23 mouse cellular contexts compared by ENCODE assay signal in genomic region chr9:64122601-64123000, GRCm38 (mm10). TPM values are rescaled to one million over a fixed set of nuclear protein-coding genes. Genes with fewer than 3 reads are reported as not detected.
"Had no signal": no experiment of that assay in that cellular context is flagged by ENCODE, and none has a peak within 500 bp of the region (broad histone marks: within the 10 kb centered on the region; RNA-seq: fewer than 3 reads in every experiment).

No protein-coding gene starts in this region.

- H3K4me2 ChIP-seq: liver, embryonic 15.5 days; lung, embryonic 14.5 days; midbrain, embryonic 12.5 days; neural tube, embryonic 12.5 days had no signal

- H3K4me3 ChIP-seq: liver, embryonic 15.5 days; midbrain, embryonic 10.5 days; midbrain, embryonic 12.5 days; neural tube, embryonic 12.5 days had no signal

- H3K9me3 ChIP-seq: liver, embryonic 15.5 days; midbrain, embryonic 10.5 days; midbrain, embryonic 12.5 days; neural tube, embryonic 12.5 days had no signal

- H3K27me3 ChIP-seq: liver, embryonic 15.5 days; midbrain, embryonic 12.5 days; neural tube, embryonic 12.5 days had no signal

- DNase-seq: liver, postnatal 0 days; lung, embryonic 14.5 days; lung, postnatal 10 days; lung, postnatal 4 days; midbrain, embryonic 14.5 days; right cerebral cortex, postnatal 25 days; right cerebral cortex, postnatal 4 days; spleen, adult 18-20 months; thymus, adult 18-20 months; thymus, postnatal 14 days; thymus, postnatal 36 days had no signal

- ATAC-seq: liver, postnatal 0 days; midbrain, embryonic 16.5 days had no signal

- H3K36me3 ChIP-seq: liver, embryonic 15.5 days; midbrain, embryonic 10.5 days; midbrain, embryonic 12.5 days; neural tube, embryonic 12.5 days had no signal

- H3K9ac ChIP-seq: liver, embryonic 15.5 days; liver, postnatal 0 days; lung, embryonic 14.5 days; midbrain, embryonic 12.5 days; neural tube, embryonic 12.5 days had no signal

- H3K27ac ChIP-seq: liver, embryonic 15.5 days; midbrain, embryonic 10.5 days; midbrain, embryonic 12.5 days; neural tube, embryonic 12.5 days had no signal

- H3K4me1 ChIP-seq: midbrain, embryonic 12.5 days; neural tube, embryonic 12.5 days had no signal

RNA-seq across cellular contexts. Expression of gene Lctl, which starts 5.7 kb away (rescaled TPM):
- total RNA-seq: megakaryocyte, adult 5-6 weeks; megakaryocyte-erythroid progenitor cell, adult 5-6 weeks; monocyte, adult 5-6 weeks; neutrophil, adult 5-6 weeks had no signal
- polyA plus RNA-seq: liver, embryonic 15.5 days; liver, postnatal 0 days; lung, embryonic 16.5 days; midbrain, embryonic 10.5 days; midbrain, embryonic 12.5 days; midbrain, embryonic 14.5 days; midbrain, embryonic 16.5 days; neural tube, embryonic 12.5 days; neural tube, embryonic 14.5 days; stomach, embryonic 14.5 days had no signal
